Mouse (Mus musculus) stomach, postnatal 0 days (tissue): ENCODE data around the gene S100b. TPM values are rescaled to one million over a fixed set of nuclear protein-coding genes. Genes with fewer than 3 reads are reported as not detected.

ENCODE experiments used
- ATAC-seq: fragments of 200-750 bp; cut with Nextera tagmentation; 2 replicates; pipeline ENCODE4 v1.8.0; 2017; ENCODE audit not compliant: low FRiP score, low TSS enrichment
- DNase-seq: peaks from one replicate; pipeline ENCODE4 v3.0.0-alpha.2; 2016; ENCODE audit warnings: low spot score
- H3K27ac ChIP-seq: fragments of 300-500 bp; sonication (generic); replicated peaks from 2 replicates; pipeline ENCODE4 v1.5.1; 2014; ENCODE audit warnings: mild to moderate bottlenecking, control low read depth
- H3K27me3 ChIP-seq: fragments of 300-500 bp; sonication (generic); 2 replicates; pipeline ENCODE4 v1.6.1; 2014; ENCODE audit warnings: low read length; ENCODE audit not compliant: control insufficient read depth, insufficient read depth
- H3K36me3 ChIP-seq: fragments of 300-500 bp; sonication (generic); 2 replicates; pipeline ENCODE4 v1.6.1; 2014; ENCODE audit warnings: low read length, mixed read lengths; ENCODE audit not compliant: control insufficient read depth, insufficient read depth
- H3K4me1 ChIP-seq: fragments of 300-500 bp; sonication (generic); replicated peaks from 2 replicates; pipeline ENCODE4 v1.6.1; 2014; ENCODE audit warnings: antibody characterized with exemption; ENCODE audit not compliant: control insufficient read depth, insufficient read depth
- H3K4me2 ChIP-seq: fragments of 300-500 bp; sonication (generic); replicated peaks from 2 replicates; pipeline ENCODE4 v1.6.1; 2014; ENCODE audit warnings: low read depth, mild to moderate bottlenecking, control low read depth, moderate library complexity
- H3K4me3 ChIP-seq: fragments of 300-500 bp; sonication (generic); 2 replicates; pipeline ENCODE4 v1.5.1; 2014; ENCODE audit warnings: low read depth, low read length, control low read depth
- H3K9ac ChIP-seq: fragments of 300-500 bp; sonication (generic); 2 replicates; pipeline ENCODE4 v1.6.1; 2014; ENCODE audit warnings: mild to moderate bottlenecking, low read length, control low read depth, mixed read lengths
- H3K9me3 ChIP-seq: fragments of 300-500 bp; sonication (generic); 2 replicates; pipeline ENCODE4 v1.6.1; 2016; ENCODE audit warnings: low read length; ENCODE audit not compliant: control insufficient read depth
- CTCF ChIP-seq: IDR thresholded peaks from 2 replicates; pipeline ENCODE4 v1.5.1; 2016; ENCODE audit warnings: antibody characterized with exemption, low read depth, mild to moderate bottlenecking, moderate library complexity
- EP300 ChIP-seq: optimal IDR thresholded peaks from 2 replicates; pipeline ENCODE3; 2016; ENCODE audit warnings: antibody characterized with exemption
- WGBS: fragments of 180-500 bp; shearing (Covaris S2); extraction: QIAGEN DNeasy Blood & Tissue Kit; methylation state at CpG from one replicate; pipeline ENCODE4 v1.1.7; 2014; 5-methylcytosine and 5-hydroxymethylcytosine counted together
- polyA plus RNA-seq: library from polyadenylated mRNA; unstranded; fragments of >200 nt; fragmentation: Nextera tagmentation; extraction: Ambion mirVana; gene quantifications from 2 replicates; pipeline ENCODE4 v1.2.1, GENCODE M21; 2015

S100b gene
- polyA plus RNA-seq, 1 experiment from 2014 or later, result 2.1 TPM

GRCm38 (mm10) chr10:76245106-76245505, 8.5 kb upstream of the S100b start:
- ATAC-seq (no peak), DNase-seq (no peak)
- H3K27ac ChIP-seq, result no peak overlapping the region
- no peaks in the 10 kb centered on the region for H3K4me1 ChIP-seq
- H3K4me3 ChIP-seq, result no peak overlapping the region
- 87% methylated on average over 2 of the region's 2 CpGs for WGBS
- no peaks in the 10 kb centered on the region for H3K27me3 ChIP-seq
- H3K4me2 ChIP-seq, result no peak overlapping the region
- TF ChIP-seq EP300 (no peak), CTCF (no peak)
- H3K9ac ChIP-seq, result no peak overlapping the region
- no peaks in the 10 kb centered on the region for H3K36me3 ChIP-seq
- H3K9me3 ChIP-seq, result no peaks in the 10 kb centered on the region

DNA sequence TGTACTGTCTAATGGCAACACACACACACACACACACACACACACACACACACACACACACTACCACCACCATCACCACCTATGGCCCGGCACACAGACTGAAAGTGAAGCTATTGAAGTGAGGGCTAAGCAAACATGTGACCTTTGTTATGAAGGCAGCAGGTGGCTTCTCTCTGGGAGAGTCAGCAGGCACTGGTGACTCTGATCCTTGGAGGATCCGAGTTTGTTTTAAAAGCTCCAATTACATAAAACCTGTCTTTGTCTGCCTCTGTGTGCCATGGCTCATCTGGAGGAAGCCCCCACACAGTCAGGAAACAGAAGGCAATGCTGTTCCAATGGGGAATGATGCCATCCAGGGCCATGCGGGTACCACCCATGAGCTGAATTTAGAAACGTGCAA, 7.1 kb upstream of the S100b start:
- H3K9ac ChIP-seq, result no peak overlapping the region
- no peaks in the 10 kb centered on the region for H3K9me3 ChIP-seq
- no peaks in the 10 kb centered on the region for H3K27me3 ChIP-seq
- 35% methylated on average over 4 of the region's 4 CpGs for WGBS
- no peaks in the 10 kb centered on the region for H3K4me1 ChIP-seq
- H3K4me2 ChIP-seq, result no peak overlapping the region
- no peak overlapping the region for H3K4me3 ChIP-seq
- ATAC-seq (no peak), DNase-seq (no peak)
- TF ChIP-seq CTCF, result no peak
- TF ChIP-seq EP300, result no peak
- no peak overlapping the region for H3K27ac ChIP-seq
- H3K36me3 ChIP-seq, result no peaks in the 10 kb centered on the region

DNA sequence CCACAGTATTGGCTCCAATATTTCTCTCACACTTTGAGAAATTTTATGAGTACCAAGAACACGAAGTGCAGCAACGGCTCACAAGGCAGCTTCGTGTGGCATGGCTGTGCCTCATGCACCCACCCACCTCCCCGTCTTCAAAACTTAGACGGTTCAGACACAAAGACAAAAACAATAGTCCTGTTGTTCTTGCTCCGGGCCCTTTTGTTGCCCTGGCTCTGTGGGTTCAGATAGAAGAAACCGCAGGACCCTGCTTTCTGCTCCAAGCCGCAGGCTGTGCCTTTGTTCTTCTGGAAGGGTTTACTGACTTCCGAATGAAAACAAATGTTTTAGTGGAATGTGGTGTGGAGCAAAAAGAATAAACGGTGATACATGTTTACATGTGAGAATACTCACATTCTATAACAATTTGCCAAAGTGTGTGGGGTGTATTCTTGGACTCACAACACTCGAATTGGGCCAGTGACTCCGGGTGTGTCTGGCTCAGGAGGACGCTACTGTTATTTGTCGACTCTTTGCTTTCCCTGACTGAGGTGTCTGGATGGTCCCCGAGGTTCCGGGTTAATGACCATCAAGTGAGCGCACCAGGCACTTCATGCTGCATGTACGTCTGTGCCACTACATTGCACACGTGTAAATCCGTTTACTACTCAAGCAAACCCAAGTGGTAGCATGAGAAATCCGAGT, 5.5 kb upstream of the S100b start:
- Histone ChIP-seq H3K9me3 (no peaks in the 10 kb centered on the region), H3K4me3 (no peak overlapping the region), H3K36me3 (no peaks in the 10 kb centered on the region), H3K4me1 (0 out of 2 replicates have a peak, but pooled peaks cover under 1% of the 10 kb centered on the region), H3K9ac (no peak overlapping the region), H3K27ac (no peak overlapping the region), H3K27me3 (no peaks in the 10 kb centered on the region), H3K4me2 (no peak overlapping the region)
- WGBS, result 58% methylated on average over 21 of the region's 21 CpGs
- TF ChIP-seq EP300 (no peak), CTCF (no peak)
- ATAC-seq, result no peak
- DNase-seq, result no peak

DNA sequence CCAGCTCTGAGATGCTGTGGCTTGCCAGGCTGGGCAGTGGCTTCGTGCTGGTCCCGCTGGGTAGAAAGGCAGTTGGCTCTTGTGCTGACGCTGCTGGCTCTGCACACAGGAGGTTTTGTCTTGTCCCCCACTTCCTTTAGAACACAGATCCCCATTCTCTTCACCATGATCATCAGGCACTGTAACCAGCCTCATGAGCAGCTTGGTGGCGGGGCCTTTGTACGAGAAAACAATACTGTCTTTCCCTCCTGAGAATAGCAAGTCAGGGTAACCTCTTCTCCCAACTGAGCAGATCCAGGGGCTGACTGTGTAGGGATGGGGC, 5.0 kb upstream of the S100b start:
- Histone ChIP-seq H3K9me3 (no peaks in the 10 kb centered on the region), H3K9ac (no peak overlapping the region), H3K4me1 (0 out of 2 replicates have a peak, but pooled peaks cover 2% of the 10 kb centered on the region), H3K27me3 (no peaks in the 10 kb centered on the region), H3K36me3 (no peaks in the 10 kb centered on the region), H3K27ac (no peak overlapping the region), H3K4me3 (no peak overlapping the region), H3K4me2 (no peak overlapping the region)
- DNase-seq (no peak), ATAC-seq (no peak)
- TF ChIP-seq EP300 (no peak), CTCF (no peak)
- 88% methylated on average over 5 of the region's 5 CpGs for WGBS

GRCm38 (mm10) chr10:76250870-76251269, 2.8 kb upstream of the S100b start:
- no peaks in the 10 kb centered on the region for H3K9me3 ChIP-seq
- DNase-seq (no peak), ATAC-seq (no peak)
- TF ChIP-seq EP300, result no peak
- no peak for TF ChIP-seq CTCF
- no peak overlapping the region for H3K27ac ChIP-seq
- H3K4me1 ChIP-seq, result 0 out of 2 replicates have a peak, but pooled peaks cover 2% of the 10 kb centered on the region
- 73% methylated on average over 7 of the region's 7 CpGs for WGBS
- H3K9ac ChIP-seq, result no peak overlapping the region
- no peak overlapping the region for H3K4me3 ChIP-seq
- no peak overlapping the region for H3K4me2 ChIP-seq
- H3K36me3 ChIP-seq, result no peaks in the 10 kb centered on the region
- H3K27me3 ChIP-seq, result no peaks in the 10 kb centered on the region

DNA sequence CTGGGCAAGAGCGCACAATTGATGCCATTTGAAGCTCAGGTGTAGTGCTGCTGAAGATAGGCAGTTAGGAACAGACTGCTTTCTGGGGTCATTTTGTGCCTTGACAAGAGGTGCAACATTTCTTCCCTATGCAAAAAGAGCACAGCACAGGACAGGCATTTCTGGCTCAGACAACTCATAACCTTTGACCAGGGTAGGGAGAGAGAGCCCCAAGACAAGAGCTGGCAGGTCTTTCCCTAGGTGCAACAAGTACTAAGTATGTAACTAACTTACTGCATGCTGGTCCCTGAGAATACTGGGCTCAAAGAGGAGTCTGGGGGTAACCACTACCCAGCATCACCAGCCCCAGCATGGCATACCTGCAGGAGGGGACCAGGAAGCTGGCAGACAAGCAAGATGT, 574 bp upstream of the S100b start:
- DNase-seq, result no peak
- Histone ChIP-seq H3K4me3 (no peak overlapping the region), H3K9me3 (no peaks in the 10 kb centered on the region), H3K36me3 (no peaks in the 10 kb centered on the region), H3K9ac (no peak overlapping the region), H3K4me1 (0 out of 2 replicates have a peak, but pooled peaks cover 2% of the 10 kb centered on the region), H3K27me3 (no peaks in the 10 kb centered on the region), H3K4me2 (no peak overlapping the region), H3K27ac (no peak overlapping the region)
- no peak for ATAC-seq
- WGBS, result 100% methylated on average over 1 of the region's 1 CpGs
- TF ChIP-seq EP300, result no peak
- no peak for TF ChIP-seq CTCF
